Mouse (Mus musculus) heart, postnatal 14 days (tissue): ENCODE data around the gene Tecpr2. TPM values are rescaled to one million over a fixed set of nuclear protein-coding genes. Genes with fewer than 3 reads are reported as not detected.
A peak's percentile ranks its signal among the peaks of the same experiment; 100 is the strongest.

Experiments used
- DNase-seq, 2 experiments: peaks; one replicate each; pipeline ENCODE4 v3.0.0; 2021 to 2022
- intact Hi-C: fragments of 180-260 bp; cut with DNase I; formaldehyde crosslinking; loops from one replicate; pipeline ENCODE4 v1.15.1; 2025
- total RNA-seq, 2 experiments: library from RNA; stranded (reverse); gene quantifications; 2 replicates each; pipeline ENCODE4 v1.2.3; 2021

The Tecpr2 gene
- total RNA-seq, 2 experiments from 2014 or later: 5.7 to 6.0 TPM

DNA sequence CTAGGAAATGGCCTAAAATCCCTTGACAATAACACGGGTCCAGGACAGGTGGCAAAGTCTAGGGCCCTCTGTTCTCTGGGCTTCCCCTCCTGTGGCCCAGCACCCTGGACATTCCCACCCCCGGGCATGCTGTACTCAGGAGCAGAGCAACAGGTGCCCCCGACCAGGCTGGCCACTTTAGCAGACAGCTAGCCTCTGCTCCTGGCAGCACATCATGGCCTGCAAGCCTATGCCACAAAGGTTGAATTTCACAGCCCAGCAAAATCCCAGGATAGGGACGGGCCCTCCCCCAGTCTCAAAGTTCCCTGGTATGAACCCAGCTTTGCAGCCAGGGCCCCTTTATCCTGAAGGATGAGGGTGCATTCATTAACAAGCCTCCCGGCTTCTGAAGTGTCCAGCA, 86.3 kb downstream of the Tecpr2 start:
- no peak for DNase-seq
- intact Hi-C loops: no loop called here

DNA sequence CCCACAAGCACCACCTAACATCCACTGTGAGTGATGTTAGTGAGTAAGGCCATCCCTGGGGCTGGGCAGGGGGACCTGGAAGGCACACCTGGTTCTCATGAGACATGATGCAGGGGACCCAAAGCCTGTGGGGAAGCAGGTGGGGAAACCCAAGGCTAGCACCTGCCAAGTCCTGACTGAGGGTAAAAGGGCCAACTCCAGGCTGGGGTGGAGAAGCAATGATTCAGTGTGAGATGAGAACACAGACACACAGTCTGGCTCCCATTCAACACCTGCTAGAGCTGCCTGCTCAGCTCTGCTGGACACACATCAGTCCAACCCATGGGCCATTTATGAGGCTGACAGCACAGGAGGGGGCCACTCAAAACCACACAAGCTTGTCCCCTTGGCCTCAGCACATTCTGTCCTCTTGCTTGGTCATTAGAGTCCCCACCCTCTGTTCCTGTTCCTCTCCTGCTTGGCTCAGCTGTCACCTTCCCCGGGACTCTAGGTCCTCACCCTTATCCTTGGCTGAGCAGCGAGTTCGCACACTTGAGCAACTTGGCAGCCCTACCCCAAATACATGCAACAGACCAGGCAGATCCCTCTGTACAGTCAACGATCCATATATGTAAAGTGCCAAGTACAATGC, 86.9 kb downstream of the Tecpr2 start:
- intact Hi-C loops: no loop called here
- no peak for DNase-seq

DNA sequence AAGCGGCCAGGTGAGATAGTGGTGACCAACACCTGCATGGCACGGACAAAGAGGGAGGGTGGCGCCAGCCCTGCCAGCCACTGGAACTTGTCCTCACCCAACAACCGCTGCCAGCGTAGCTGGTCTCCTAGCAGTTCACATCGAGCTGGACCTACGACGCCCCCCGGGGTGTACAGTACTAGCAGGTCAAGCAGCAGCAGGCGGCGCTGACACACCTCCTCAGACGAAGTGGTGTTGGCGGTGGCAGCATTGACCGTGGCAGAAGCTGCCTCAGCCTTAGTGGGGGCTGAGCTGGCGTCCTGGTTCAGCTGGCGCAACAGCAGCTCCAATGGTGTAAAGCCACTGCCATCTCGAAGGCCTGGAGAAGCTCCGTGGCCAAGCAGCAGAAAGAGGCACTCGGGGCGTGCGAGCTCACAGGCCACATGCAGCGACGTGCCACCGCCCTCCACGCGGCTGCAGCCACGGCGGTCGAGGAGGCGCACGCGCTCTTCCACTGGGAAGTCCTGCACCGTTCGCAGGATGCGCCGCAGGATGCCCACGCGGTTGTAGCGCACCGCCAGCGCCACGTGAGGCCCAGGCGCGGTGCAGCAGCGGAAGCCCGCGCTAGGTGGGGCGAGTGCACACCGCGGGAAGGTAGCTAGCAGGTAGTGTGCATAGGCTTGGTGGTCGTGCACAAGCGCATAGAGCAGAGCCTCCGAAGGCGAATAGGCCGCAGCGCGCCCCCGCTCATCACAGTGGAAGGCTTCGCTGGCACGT, 87.7 kb downstream of the Tecpr2 start:
- peak in 1 of 2 experiments; percentile 15 for DNase-seq
- intact Hi-C loops: no loop called here

DNA sequence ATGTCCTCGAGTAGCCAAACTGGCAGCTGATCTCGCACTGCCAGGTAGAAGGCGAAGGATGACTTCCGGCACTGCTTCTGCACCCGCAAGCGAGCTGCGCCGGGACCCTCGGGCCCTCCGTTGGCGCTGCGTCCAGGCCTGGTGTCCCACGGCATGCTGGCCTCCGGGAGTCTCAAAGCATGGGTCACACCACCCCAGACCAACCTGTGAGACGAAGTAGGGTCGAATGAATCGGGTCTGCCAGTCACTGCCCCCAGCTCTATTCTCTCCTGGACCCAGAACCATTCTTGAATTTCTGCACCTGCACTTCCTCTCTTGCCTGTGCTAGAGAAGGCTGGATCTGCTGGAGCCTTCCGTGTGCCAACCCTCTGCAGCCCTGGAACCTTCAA, 88.3 kb downstream of the Tecpr2 start:
- intact Hi-C loops: no loop called here
- DNase-seq: no peak

DNA sequence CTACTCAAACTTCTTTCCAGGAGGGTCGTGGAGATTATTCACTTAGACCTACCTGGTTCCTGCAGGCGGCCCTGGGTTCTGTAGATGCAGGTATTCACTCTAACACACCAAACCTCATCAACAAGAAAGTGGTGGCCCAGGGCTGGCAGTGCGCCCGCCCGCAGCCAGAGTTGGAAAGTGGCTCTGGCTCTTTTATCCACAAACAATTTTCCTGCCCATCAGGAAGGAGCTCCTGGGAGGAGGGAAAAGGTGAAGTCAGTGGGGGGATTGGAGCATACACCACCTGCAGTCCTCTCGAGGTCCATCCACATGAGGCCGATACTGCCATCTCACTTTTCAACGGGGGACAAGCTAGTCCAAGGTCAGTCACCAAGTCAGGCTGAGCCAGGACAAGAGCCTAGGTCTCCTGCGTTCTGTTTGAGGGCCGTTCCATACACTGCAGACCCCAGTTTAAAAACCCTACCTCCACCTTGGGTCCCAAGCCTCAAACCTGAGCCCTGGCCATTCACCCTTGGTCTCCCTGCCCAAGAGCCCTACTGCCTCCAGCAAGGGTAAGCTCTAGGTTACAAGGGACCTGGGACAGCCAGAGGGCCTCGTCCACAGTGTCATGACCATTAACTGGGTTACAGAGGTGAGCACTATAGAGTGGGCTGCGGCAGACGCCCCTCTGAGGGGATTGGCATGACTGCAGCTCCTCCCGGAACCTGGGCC, 89.0 kb downstream of the Tecpr2 start:
- intact Hi-C loops: no loop called here
- DNase-seq: peak in 1 of 2 experiments; percentile 23

DNA sequence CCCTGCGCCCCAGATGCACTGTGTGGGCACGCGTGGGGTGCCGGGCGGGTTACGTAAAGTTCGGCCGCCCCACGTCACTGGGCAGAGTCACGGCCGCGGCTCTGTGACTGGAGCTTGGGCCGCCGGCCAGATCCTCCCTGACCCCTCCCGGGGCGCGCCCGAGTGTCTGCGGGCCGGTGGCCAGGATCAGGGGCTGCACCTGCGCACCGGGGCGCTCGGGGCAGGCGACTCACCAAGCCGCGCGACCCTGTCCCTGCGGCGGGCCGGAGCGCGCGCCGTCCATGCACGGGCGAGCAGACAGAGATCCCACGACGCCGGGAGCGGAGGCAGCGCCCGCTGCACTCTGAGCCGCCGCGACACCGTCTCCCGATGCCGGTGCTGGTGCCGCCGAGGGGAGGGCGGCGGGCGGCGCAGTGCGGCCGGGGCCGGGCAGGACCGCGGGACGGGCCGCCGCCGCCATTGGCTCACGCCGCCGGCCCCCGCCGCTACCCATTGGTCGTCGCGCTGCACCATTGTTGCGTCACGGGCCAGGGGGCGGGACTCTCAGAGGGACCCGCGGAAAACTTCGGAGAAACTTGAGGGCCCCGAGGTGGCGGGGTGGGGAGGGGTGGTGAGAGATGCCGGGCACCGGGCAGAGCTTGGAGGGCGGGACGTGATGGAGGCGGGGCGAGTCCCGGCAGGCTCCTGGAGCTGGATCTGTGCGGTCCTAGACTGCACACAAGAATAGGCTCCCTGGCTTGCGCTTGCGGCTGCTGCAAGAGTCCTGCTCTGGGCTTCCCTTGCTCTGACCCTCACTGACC, 89.7 kb downstream of the Tecpr2 start, which contains the start of gene Ankrd9:
Gene Ankrd9 (minus strand): TSS at position 434 of the 800 bp plus-strand sequence.
- DNase-seq: peak; percentile 98 to 99
- intact Hi-C loops: no loop called here

DNA sequence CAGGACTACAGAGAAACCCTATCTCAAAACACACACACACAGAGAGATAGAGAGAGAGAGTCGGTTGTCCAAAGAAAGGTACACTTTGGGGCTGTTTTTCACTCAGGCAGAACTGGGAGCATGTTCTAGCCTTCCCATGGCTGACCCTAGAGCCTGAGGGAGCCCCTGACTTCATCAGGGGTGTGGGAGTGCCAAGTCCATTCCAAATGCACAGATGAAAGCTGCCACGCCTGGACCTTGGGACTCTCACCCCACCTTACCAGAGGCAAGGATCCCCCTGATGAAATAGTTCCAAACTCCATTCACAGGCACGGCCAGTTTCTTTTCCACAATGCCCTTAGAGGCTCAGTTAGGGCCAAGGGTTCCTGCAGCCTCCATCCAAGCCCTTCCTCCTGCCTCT, 90.7 kb downstream of the Tecpr2 start:
- intact Hi-C loops: no loop called here
- no peak for DNase-seq

DNA sequence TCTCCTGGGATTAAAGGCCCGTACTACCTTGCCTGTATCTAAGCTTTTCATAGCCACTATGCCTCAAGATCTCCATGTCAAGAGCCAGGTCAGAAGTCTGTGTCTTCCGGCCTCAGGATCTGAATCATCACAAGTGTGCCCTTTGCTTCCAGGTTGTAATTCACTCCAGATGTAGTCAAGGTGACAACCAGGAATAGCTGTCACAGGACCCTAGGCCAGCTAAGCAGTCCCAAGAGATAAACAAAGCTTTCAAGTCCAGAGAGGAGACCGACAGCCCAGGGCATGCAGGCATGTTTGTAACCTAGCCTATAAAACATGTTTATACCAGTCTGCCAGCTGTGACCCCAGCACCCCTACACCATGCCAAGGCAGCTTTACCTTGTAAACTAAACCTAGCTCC, 92.7 kb downstream of the Tecpr2 start:
- intact Hi-C loops: no loop called here
- no peak for DNase-seq

DNA sequence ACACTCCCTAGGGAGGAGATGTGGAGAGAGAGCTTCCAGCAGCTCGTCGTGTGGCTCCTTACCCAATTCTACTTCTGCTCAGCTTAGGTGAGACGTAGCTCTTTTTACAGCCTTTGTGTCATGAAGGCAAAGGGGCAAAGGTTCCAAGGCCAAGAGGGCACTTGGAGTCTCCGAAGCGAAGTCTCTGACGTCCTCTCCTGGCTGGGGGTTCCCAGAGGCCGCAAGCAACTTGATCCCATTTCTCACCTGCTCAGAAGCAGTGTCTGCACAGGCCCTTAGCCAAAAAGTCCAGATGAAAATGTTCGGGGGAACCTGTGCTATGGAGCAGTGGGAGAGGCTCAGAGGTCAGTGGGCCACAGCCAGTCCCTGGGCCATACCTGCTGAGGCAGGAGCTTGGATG, 94.0 kb downstream of the Tecpr2 start:
- no peak for DNase-seq
- intact Hi-C loops: no loop called here

DNA sequence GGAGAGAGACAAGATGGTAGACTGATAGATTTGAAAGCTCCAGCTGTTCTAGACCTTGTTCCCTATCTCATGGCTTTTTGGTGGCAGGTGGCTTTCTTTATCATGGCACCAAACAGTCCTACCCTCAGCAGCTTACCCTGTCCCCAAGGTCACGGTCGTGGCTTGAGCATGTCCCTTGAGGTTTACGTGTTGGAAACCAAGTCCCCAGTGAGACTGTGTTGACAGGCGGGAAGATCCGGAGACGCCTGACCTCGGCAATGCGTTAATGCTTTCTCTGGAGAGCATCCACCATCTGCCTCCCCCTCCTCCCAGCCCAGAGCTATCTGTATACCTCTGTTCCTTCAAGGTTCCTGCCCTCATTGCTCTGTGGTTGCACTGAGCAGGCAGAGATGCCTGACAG, 94.7 kb downstream of the Tecpr2 start:
- intact Hi-C loops: no loop called here
- no peak for DNase-seq

DNA sequence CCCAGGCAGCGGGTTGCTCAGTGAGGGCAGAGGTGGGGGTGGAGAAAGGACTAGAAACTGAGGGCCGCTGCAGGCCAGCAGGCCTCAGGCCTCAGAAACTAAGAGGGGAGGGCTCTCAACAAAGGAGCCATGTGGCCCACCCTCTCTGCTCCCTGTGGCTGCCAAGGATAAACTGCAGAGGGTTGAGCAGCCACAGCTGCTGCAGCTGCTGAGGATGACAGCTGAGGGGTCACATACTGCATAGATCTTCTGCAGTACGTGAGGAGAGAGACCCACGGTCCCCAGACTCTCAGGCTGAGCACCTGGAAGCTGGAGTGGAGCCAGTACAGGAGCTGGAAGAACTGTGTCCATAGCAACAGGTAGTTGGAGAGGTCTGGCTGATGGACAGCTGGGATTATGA, 95.5 kb downstream of the Tecpr2 start:
- intact Hi-C loops: no loop called here
- DNase-seq: no peak

DNA sequence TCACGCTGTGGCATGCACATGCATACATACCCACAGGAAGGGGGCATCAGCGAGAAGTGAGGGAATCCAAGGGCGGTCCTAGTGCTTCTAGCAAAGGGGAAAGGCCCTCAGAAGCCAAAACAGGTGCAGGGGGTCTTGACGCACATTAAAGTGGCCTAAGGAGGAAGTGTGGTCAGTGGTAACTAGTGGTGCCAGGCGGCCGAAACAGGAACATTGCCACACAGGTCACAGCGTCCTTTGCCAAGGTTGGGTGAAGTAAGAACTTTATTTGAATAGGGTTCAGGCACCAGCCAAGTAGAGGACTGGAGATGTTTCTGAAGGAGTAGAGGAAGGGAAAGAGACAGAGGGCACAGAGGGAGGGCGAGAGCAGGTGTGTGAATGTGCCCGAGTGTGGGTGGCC, 96.1 kb downstream of the Tecpr2 start:
- no peak for DNase-seq
- intact Hi-C loops: no loop called here

DNA sequence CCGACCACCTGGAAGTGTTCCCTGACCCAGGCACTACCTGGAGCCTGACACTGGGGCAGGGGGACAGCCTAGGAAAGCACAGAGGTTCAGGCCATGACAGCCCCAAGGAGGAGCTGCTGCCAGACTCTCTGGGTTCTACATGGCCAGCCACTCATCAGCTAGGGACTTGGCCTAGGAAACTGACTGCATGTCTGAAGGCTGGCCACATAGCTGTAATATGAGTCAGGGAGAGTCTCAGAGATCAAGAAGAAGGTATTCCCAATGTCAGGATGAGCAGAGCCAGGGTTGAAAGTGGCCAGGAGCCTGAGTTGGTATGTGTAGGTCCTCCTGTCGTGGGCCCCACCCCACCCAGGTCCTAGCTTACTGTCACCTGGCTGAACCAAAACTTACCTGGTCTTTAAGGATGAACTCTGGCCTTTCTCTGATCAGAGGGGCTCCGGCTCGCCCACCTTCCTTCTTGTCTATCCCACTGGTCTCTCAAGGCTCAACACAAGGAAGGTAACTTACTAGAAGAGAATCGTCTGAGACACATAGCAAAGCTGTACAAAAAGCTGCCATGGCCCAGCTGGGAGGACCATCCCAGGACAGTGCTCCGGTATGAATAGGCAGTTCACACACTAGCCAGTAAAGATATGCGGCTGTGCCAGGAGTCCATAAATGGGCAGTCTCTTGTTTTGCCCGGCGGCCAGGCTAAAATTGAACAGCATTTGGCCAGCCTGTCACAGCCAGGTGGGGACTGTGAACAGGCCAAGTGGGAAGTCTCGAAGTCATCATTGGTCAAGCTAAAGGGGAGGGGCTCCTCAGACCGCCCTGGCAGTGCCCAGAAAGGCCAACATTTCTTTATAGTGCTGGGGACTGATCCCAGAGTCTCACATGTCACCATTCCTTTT, 97.7 kb downstream of the Tecpr2 start:
- peak; percentile 50 to 65 for DNase-seq
- intact Hi-C loops: no loop called here

DNA sequence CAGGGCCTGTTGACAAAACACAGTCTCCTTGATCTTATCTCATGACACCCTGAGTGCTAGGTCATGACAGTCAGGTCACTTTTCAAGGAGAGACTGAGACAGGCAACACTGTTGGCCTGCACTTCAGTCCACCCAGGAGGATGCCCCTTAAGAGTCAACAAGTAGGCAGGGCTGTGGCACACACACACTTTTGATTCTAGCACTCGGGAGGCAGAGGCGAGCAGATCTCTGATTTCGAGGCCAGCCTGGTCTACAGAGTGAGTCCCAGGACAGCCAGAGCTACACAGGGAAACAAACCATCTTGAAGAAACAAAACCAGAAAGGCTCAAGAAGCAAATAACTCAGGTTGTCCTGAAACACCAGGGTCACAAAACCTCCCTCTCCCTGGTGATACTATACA, 100.3 kb downstream of the Tecpr2 start:
- no peak for DNase-seq
- intact Hi-C loops: no loop called here

DNA sequence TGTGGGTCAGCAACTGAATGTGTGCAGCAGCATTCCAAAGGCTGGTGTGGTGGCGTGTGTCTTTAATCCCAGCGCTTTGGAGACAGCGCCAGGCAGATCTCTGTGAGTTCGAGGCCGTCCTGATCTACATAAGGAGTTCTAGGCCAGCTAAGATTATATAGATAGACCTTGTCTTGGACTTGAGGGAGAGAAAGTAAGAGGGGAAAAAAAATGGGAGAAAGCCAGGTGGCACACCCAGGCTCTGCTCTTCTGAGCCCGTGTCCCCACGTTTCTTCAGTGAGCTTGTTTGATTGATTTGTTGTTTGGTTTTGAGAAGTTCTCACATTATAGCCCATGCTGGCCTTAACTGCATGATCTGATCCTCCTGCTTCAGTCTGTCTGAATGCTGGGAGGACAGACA, 101.4 kb downstream of the Tecpr2 start:
- intact Hi-C loops: no loop called here
- no peak for DNase-seq

DNA sequence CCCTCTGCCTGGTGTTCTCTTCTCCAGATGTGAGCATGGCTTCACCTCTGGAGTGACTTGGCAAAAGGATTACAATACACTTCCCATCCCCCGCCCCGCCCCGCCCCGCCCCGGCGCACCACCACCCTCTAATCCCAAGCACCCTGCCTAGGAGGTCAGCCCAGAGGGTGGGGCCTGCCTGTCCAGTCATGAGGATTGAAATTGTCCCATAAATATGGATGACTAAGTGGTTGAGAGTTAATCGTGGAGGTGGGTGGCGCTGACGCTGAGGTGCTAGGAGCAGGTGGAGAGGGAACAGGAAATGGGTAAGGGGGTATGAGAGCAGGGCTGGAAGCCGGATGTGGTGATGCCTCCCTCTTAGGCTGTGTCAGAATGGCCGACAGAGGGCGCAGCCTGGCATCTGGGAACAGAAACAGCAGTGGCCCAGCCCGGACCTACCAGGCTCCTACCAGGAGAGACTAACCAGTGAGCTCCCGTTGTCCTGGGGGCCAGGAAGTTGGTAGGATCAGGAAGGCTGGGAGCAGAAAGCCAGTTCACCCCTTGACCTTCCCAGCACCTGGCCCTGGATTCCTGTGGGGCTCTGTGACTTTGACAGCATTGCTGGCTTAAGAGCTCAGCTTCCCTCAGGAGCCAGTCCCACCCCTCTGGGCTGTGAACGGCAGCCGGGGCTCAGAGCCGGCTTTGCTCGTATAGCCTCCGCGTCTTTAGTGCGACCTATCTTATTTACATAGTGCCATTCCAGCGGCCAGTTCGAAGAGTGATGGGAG, 102.5 kb downstream of the Tecpr2 start:
- intact Hi-C loops: loop anchor here (1.0 to 2.0 kb wide), 2 partner anchors 47 to 55 kb away; partner anchors contain the start of gene Rcor1
- DNase-seq: peak; percentile 76 to 79

DNA sequence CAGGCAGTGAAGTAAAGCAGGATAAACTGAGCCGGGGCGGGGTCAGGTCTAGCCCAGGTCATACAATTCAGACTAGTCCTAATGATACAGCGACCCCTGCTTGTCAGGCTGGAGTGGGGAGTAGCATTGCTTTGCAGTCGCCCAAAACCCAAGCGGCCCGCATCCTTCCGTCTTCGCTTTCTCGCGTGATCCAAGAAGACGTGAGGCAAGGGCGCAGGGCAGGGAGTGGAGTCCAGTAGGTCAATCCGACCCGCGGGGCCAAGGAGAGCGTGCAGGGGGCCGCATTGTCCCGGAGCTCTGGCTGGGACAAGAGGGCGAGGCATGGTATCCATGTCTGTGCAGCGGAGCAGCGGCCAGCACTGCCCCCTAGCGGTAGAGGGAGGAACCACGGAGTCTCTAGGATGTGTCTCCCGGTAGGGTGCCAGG, 103.1 kb downstream of the Tecpr2 start:
- DNase-seq: peak; percentile 94 to 97
- intact Hi-C loops: loop anchor here (1.0 to 2.0 kb wide), 2 partner anchors 47 to 56 kb away; partner anchors contain the start of gene Rcor1

DNA sequence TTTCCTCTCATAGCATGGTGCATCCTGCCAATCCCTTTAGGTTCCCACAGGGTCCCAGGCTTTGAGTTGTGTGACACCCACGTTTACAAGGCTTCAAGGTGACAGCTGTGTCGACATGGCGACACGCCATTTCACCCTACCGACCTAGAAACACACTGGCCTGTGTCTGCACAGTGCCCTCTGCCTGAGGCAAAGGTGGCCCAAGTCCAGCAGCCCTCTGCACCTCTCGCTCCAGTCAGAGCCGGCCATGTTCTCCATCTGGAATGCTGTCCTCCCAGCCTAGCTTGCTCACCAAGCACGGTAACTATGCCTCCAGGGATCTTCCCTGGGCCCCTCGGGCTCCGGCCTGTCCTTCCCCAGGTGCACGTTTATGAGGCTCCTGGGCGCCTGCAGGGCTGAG, 103.7 kb downstream of the Tecpr2 start:
- no peak for DNase-seq
- intact Hi-C loops: loop anchor here (1.0 to 2.0 kb wide), 2 partner anchors 46 to 56 kb away; partner anchors contain the start of gene Rcor1

DNA sequence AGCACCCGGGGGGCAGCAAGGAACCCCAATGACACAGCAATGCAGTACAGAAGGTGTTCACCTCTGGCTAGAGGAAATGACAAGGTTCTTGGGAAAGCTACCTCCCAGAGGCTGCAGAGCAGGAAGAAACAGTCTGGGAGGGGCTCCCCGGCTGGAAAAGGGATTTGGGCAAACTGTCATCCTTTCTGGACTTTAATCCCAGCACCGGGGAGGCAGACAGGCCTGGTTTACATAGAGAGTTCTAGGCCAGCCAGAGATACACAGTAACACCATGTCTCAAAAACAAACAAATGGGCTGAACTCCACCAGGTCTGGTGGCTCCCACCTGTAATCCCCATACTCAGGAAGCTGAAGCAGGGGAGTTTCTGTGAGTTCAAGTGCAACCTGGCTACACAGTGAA, 104.2 kb downstream of the Tecpr2 start:
- intact Hi-C loops: loop anchor here (2.0 kb wide), 1 partner anchor 46 kb away; the partner anchor contains the start of gene Rcor1
- DNase-seq: no peak
